Mouse (Mus musculus): Measurements from ENCODE around the gene Kitl. TPM values are rescaled to one million over a fixed set of nuclear protein-coding genes. Genes with fewer than 3 reads are reported as not detected.

The Kitl gene
- total and polyA plus RNA-seq, 3 experiments, result 13.8 to 39.7 (median 27.0) TPM

- no peak for DNase-seq
Observed at GRCm38 (mm10) chr10:100030385-100030784, 15.0 kb downstream of the Kitl start.

- DNase-seq, result no peak
Observed at GRCm38 (mm10) chr10:100030980-100031516, 15.6 kb downstream of the Kitl start.

- DNase-seq, result no peak
Observed at GRCm38 (mm10) chr10:100031631-100032030, 16.2 kb downstream of the Kitl start.

- peak; percentile 56 for DNase-seq
Observed at GRCm38 (mm10) chr10:100032566-100032965, 17.1 kb downstream of the Kitl start.

GRCm38 (mm10) chr10:100036021-100036420 is 20.6 kb downstream of the Kitl start:
- no peak for DNase-seq

- peak; percentile 51 for DNase-seq
Observed at GRCm38 (mm10) chr10:100038342-100038898, 23.0 kb downstream of the Kitl start.

GRCm38 (mm10) chr10:100038994-100039393 is 23.6 kb downstream of the Kitl start:
- DNase-seq, result no peak

GRCm38 (mm10) chr10:100043748-100044147 is 28.3 kb downstream of the Kitl start:
- DNase-seq, result no peak

GRCm38 (mm10) chr10:100044153-100044552 is 28.7 kb downstream of the Kitl start:
- DNase-seq, result no peak

- DNase-seq, result no peak
Observed at GRCm38 (mm10) chr10:100051146-100051783, 35.8 kb downstream of the Kitl start.

- no peak for DNase-seq
Observed at GRCm38 (mm10) chr10:100052404-100052803, 37.0 kb downstream of the Kitl start.

GRCm38 (mm10) chr10:100052911-100053310 is 37.5 kb downstream of the Kitl start:
- no peak for DNase-seq

- peak; percentile 81 for DNase-seq
Observed at GRCm38 (mm10) chr10:100054006-100054405, 38.6 kb downstream of the Kitl start.

GRCm38 (mm10) chr10:100055082-100055481 is 39.7 kb downstream of the Kitl start:
- no peak for DNase-seq

- DNase-seq, result no peak
Observed at GRCm38 (mm10) chr10:100057106-100057623, 41.7 kb downstream of the Kitl start.

GRCm38 (mm10) chr10:100059356-100059755 is 43.9 kb downstream of the Kitl start:
- peak; percentile 28 for DNase-seq

GRCm38 (mm10) chr10:100065529-100066301 is 50.3 kb downstream of the Kitl start:
- DNase-seq, result no peak

- DNase-seq, result no peak
Observed at GRCm38 (mm10) chr10:100066374-100066773, 50.9 kb downstream of the Kitl start.

GRCm38 (mm10) chr10:100072641-100073040 is 57.2 kb downstream of the Kitl start:
- DNase-seq, result no peak

GRCm38 (mm10) chr10:100073092-100073491 is 57.7 kb downstream of the Kitl start:
- no peak for DNase-seq

- no peak for DNase-seq
Observed at GRCm38 (mm10) chr10:100101115-100101514, 85.7 kb downstream of the Kitl start.

- no peak for DNase-seq
Observed at GRCm38 (mm10) chr10:100111209-100111608, 95.8 kb downstream of the Kitl start.

- no peak for DNase-seq
Observed at GRCm38 (mm10) chr10:100115570-100115969, 100.1 kb downstream of the Kitl start.
